Mouse (Mus musculus): ENCODE measurements at regions not wholly inside any gene's neighbourhood (a gene's known extent, or its start where the extent isn't known, plus 50 kb on each side); places are given as distances from the start of the nearest gene placed in this dataset.

DNA sequence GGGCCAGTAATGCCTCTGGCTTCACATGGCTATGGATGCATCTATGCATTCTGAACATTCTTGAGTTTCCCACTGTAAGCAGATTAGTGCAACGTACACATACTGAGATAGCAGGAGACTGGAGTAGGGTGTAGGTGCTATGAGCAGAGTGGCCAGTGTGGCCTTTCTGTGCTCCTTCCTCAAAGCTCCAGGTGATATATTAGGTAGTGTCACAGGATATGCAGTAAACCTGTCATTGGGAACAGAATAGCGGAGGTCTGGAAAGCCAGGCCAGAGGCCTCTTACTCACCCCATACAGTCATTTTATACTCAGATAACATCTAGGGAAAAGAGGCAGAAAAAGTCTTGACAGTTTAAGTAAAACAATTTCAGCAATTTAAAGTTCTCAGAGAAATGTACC, 424.1 kb upstream of the Nr2f1 start:
- no peak overlapping the region for H3K9ac ChIP-seq (replicated peaks; ENCODE audit: low read depth, low read length)
- H3K36me3 ChIP-seq (ENCODE audit: control insufficient read depth, insufficient read depth, low read length) = no peaks in the 10 kb centered on the region
- no peak overlapping the region for H3K4me2 ChIP-seq (ENCODE audit: low read depth, low read length)
- H3K4me1 ChIP-seq (ENCODE audit: control insufficient read depth, insufficient read depth, low read length) = no peaks in the 10 kb centered on the region
- H3K4me3 ChIP-seq (ENCODE audit: low read depth, low read length) = no peak overlapping the region
- WGBS = 76% methylated on average over 2 of the region's 2 CpGs
- no peak for ATAC-seq (ENCODE audit: low read depth)
- no peak overlapping the region for H3K27ac ChIP-seq (ENCODE audit: low read depth, low read length)
- no peaks in the 10 kb centered on the region for H3K27me3 ChIP-seq (ENCODE audit: control insufficient read depth, insufficient read depth, low read length)
- no peaks in the 10 kb centered on the region for H3K9me3 ChIP-seq (ENCODE audit: control insufficient read depth, low read length)

DNA sequence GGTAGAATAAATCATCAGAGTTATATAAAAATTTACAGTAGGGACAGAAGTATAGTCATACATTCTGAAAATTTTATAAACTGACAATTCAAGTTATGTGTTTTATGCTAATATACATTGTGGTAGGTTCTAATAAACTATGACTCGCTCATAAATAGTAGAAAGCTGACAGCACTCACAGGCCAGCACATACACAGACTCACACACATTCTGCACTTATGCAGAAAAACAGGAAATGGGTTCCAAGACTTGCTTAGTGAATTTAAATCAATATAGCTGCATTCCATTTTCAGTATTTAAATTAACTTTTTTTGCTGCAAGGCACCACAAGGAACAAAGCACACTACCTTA, 403.3 kb upstream of the Nr2f1 start:
- no peaks in the 10 kb centered on the region for H3K9me3 ChIP-seq (ENCODE audit: control insufficient read depth, low read length)
- ATAC-seq (ENCODE audit: low read depth) = peak; percentile 28; the same call in 1 of the 2 replicates
- no peak overlapping the region; the same call in 1 of the 2 replicates for H3K27ac ChIP-seq (ENCODE audit: low read depth, low read length)
- no peak overlapping the region for H3K4me3 ChIP-seq (ENCODE audit: low read depth, low read length)
- 89% methylated on average over 1 of the region's 1 CpGs for WGBS
- H3K4me1 ChIP-seq (ENCODE audit: control insufficient read depth, insufficient read depth, low read length) = peaks cover 6% of the 10 kb centered on the region; the same call in 1 of the 2 replicates
- no peak overlapping the region for H3K9ac ChIP-seq (replicated peaks; ENCODE audit: low read depth, low read length)
- H3K27me3 ChIP-seq (ENCODE audit: control insufficient read depth, insufficient read depth, low read length) = no peaks in the 10 kb centered on the region
- H3K36me3 ChIP-seq (ENCODE audit: control insufficient read depth, insufficient read depth, low read length) = no peaks in the 10 kb centered on the region
- no peak overlapping the region for H3K4me2 ChIP-seq (ENCODE audit: low read depth, low read length)

GRCm38 (mm10) chr13:78602211-78602860, 402.8 kb upstream of the Nr2f1 start:
- ATAC-seq (ENCODE audit: low read depth) = peak; percentile 90
- WGBS = 31% methylated on average over 6 of the region's 6 CpGs
- H3K9ac ChIP-seq (replicated peaks; ENCODE audit: low read depth, low read length) = no peak overlapping the region
- peaks cover 6% of the 10 kb centered on the region; the same call in 1 of the 2 replicates for H3K4me1 ChIP-seq (ENCODE audit: control insufficient read depth, insufficient read depth, low read length)
- H3K4me3 ChIP-seq (ENCODE audit: low read depth, low read length) = no peak overlapping the region
- no peaks in the 10 kb centered on the region for H3K36me3 ChIP-seq (ENCODE audit: control insufficient read depth, insufficient read depth, low read length)
- no peak overlapping the region for H3K4me2 ChIP-seq (ENCODE audit: low read depth, low read length)
- no peak overlapping the region; the same call in 1 of the 2 replicates for H3K27ac ChIP-seq (ENCODE audit: low read depth, low read length)
- no peaks in the 10 kb centered on the region for H3K9me3 ChIP-seq (ENCODE audit: control insufficient read depth, low read length)
- no peaks in the 10 kb centered on the region for H3K27me3 ChIP-seq (ENCODE audit: control insufficient read depth, insufficient read depth, low read length)

GRCm38 (mm10) chr13:78580863-78581595, 381.5 kb upstream of the Nr2f1 start:
- H3K36me3 ChIP-seq (ENCODE audit: control insufficient read depth, insufficient read depth, low read length) = no peaks in the 10 kb centered on the region
- H3K4me2 ChIP-seq (ENCODE audit: low read depth, low read length) = no peak overlapping the region
- H3K9me3 ChIP-seq (ENCODE audit: control insufficient read depth, low read length) = no peaks in the 10 kb centered on the region
- no peak overlapping the region for H3K4me3 ChIP-seq (ENCODE audit: low read depth, low read length)
- no peak overlapping the region for H3K9ac ChIP-seq (replicated peaks; ENCODE audit: low read depth, low read length)
- H3K27ac ChIP-seq (ENCODE audit: low read depth, low read length) = no peak overlapping the region
- peak; percentile 77 for ATAC-seq (ENCODE audit: low read depth)
- 11% methylated on average over 7 of the region's 7 CpGs for WGBS
- 0 out of 2 replicates have a peak, but pooled peaks cover 2% of the 10 kb centered on the region for H3K4me1 ChIP-seq (ENCODE audit: control insufficient read depth, insufficient read depth, low read length)
- H3K27me3 ChIP-seq (ENCODE audit: control insufficient read depth, insufficient read depth, low read length) = no peaks in the 10 kb centered on the region

DNA sequence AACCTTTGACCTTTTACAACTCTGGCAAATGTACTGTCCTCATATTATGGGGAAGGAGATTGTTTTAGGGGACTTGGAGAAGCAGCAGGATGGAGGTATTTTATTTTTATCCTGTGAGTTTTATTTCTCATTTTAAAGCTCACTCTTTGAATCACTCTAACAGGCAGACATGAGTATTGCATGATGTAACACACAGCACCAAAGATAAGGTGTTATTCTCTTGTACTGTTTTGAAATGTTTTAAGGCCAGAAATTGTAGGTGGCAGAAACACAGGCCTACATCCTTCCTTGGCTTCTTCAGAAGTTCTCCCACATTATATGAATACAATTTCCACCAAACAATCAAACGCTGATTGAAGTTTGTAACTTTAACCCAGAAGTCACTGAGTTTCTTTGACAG, 377.9 kb upstream of the Nr2f1 start:
- H3K4me3 ChIP-seq (ENCODE audit: low read depth, low read length) = no peak overlapping the region
- H3K4me1 ChIP-seq (ENCODE audit: control insufficient read depth, insufficient read depth, low read length) = 0 out of 2 replicates have a peak, but pooled peaks cover 2% of the 10 kb centered on the region
- H3K9ac ChIP-seq (replicated peaks; ENCODE audit: low read depth, low read length) = no peak overlapping the region
- no peak overlapping the region for H3K27ac ChIP-seq (ENCODE audit: low read depth, low read length)
- no peaks in the 10 kb centered on the region for H3K9me3 ChIP-seq (ENCODE audit: control insufficient read depth, low read length)
- ATAC-seq (ENCODE audit: low read depth) = no peak
- H3K4me2 ChIP-seq (ENCODE audit: low read depth, low read length) = no peak overlapping the region
- H3K36me3 ChIP-seq (ENCODE audit: control insufficient read depth, insufficient read depth, low read length) = no peaks in the 10 kb centered on the region
- 67% methylated on average over 1 of the region's 1 CpGs for WGBS
- no peaks in the 10 kb centered on the region for H3K27me3 ChIP-seq (ENCODE audit: control insufficient read depth, insufficient read depth, low read length)

- no peaks in the 10 kb centered on the region for H3K9me3 ChIP-seq (ENCODE audit: control insufficient read depth, low read length)
- H3K4me3 ChIP-seq (ENCODE audit: low read depth, low read length) = no peak overlapping the region
- peak; percentile 60; the same call in 1 of the 2 replicates for ATAC-seq (ENCODE audit: low read depth)
- H3K36me3 ChIP-seq (ENCODE audit: control insufficient read depth, insufficient read depth, low read length) = no peaks in the 10 kb centered on the region
- H3K27ac ChIP-seq (ENCODE audit: low read depth, low read length) = no peak overlapping the region
- no peak overlapping the region for H3K9ac ChIP-seq (replicated peaks; ENCODE audit: low read depth, low read length)
- H3K4me2 ChIP-seq (ENCODE audit: low read depth, low read length) = no peak overlapping the region
- 16% methylated on average over 9 of the region's 9 CpGs for WGBS
- 0 out of 2 replicates have a peak, but pooled peaks cover 2% of the 10 kb centered on the region for H3K4me1 ChIP-seq (ENCODE audit: control insufficient read depth, insufficient read depth, low read length)
- no peaks in the 10 kb centered on the region for H3K27me3 ChIP-seq (ENCODE audit: control insufficient read depth, insufficient read depth, low read length)
Observed at GRCm38 (mm10) chr13:78576300-78577296, 377.0 kb upstream of the Nr2f1 start.

- ATAC-seq (ENCODE audit: low read depth) = no peak
- no peaks in the 10 kb centered on the region for H3K4me1 ChIP-seq (ENCODE audit: control insufficient read depth, insufficient read depth, low read length)
- H3K4me2 ChIP-seq (ENCODE audit: low read depth, low read length) = no peak overlapping the region
- H3K9ac ChIP-seq (replicated peaks; ENCODE audit: low read depth, low read length) = no peak overlapping the region
- WGBS = 82% methylated on average over 2 of the region's 2 CpGs
- no peak overlapping the region for H3K4me3 ChIP-seq (ENCODE audit: low read depth, low read length)
- no peaks in the 10 kb centered on the region for H3K27me3 ChIP-seq (ENCODE audit: control insufficient read depth, insufficient read depth, low read length)
- H3K36me3 ChIP-seq (ENCODE audit: control insufficient read depth, insufficient read depth, low read length) = no peaks in the 10 kb centered on the region
- no peak overlapping the region for H3K27ac ChIP-seq (ENCODE audit: low read depth, low read length)
- H3K9me3 ChIP-seq (ENCODE audit: control insufficient read depth, low read length) = no peaks in the 10 kb centered on the region
Observed at GRCm38 (mm10) chr13:78571093-78571492, 371.5 kb upstream of the Nr2f1 start.

DNA sequence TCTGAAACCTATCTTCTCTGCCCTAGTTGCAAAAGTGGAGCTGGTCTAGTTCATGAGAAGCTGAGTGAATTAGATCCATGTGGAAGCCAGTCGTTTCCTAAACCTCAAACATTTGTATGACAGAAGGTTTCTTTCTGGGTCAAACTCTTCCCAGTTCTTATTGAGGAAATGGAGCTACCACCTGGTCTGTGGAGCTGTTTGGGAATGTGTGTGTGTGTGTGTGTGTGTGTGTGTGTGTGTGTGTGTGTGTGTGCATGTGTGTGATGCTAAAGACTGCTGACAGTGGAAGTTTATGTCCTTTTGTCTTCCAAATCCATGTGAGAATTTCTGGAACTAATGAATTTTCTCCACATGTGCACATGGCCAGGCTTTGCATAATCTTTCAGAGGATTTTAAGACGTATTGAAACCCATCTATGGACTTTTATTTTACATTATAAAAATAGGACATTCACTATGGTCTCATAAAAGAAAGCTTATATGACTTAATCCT, 324.9 kb upstream of the Nr2f1 start:
- ATAC-seq (ENCODE audit: low read depth) = no peak
- H3K4me3 ChIP-seq (ENCODE audit: low read depth, low read length) = no peak overlapping the region
- WGBS = 39% methylated on average over 2 of the region's 2 CpGs
- H3K9ac ChIP-seq (replicated peaks; ENCODE audit: low read depth, low read length) = no peak overlapping the region
- no peaks in the 10 kb centered on the region for H3K9me3 ChIP-seq (ENCODE audit: control insufficient read depth, low read length)
- no peak overlapping the region for H3K27ac ChIP-seq (ENCODE audit: low read depth, low read length)
- no peaks in the 10 kb centered on the region for H3K36me3 ChIP-seq (ENCODE audit: control insufficient read depth, insufficient read depth, low read length)
- no peak overlapping the region for H3K4me2 ChIP-seq (ENCODE audit: low read depth, low read length)
- no peaks in the 10 kb centered on the region for H3K27me3 ChIP-seq (ENCODE audit: control insufficient read depth, insufficient read depth, low read length)
- H3K4me1 ChIP-seq (ENCODE audit: control insufficient read depth, insufficient read depth, low read length) = no peaks in the 10 kb centered on the region

Data from neural tube, embryonic 14.5 days (tissue).